Mouse (Mus musculus) kidney, postnatal 25 days (tissue): Measurements from ENCODE around the gene Zfp605.
A peak's percentile ranks its signal among the peaks of the same experiment; 100 is the strongest.
"Not testable (repeated sequence)": the region's sequence is repeated elsewhere in the genome, so short reads cannot be mapped to it uniquely, and the experiment has no call there.

Experiments
- DNase-seq, 2 experiments: peaks; one replicate each; pipeline ENCODE4 v3.0.0; 2021; ENCODE audit warnings: mixed read lengths in 2 of 2

Gene Zfp605

GRCm38 (mm10) chr5:110107581-110108304 is 2.1 kb upstream of the Zfp605 start, which contains the start of gene Gtpbp6:
TSS of gene Gtpbp6 (minus strand) at chr5:110108197.
- DNase-seq: peak; percentile 92 to 99

DNA sequence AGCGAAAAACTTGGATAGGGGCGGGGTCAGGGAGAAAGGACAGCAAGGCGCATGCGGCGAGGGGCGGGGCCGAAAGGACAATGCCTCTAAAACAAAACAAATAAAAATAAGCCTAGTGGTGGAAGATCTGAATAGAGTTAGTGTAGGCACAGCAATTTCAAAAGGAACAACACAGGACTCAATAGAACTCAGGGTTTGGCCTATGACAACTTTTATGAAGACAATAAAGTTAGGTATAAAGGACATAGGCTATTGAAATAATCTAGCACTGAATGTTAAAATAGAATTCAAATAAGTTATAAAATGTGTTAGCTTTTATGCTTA is 1.6 kb upstream of the Zfp605 start:
- DNase-seq: peak in 1 of 2 experiments; percentile 98

GRCm38 (mm10) chr5:110122380-110122779 is 12.5 kb downstream of the Zfp605 start:
- not testable (repeated sequence) for DNase-seq

- DNase-seq: peak; percentile 100
Observed at GRCm38 (mm10) chr5:110135293-110136086, 25.6 kb downstream of the Zfp605 start, which contains the start of gene Chfr. TSS of gene Chfr (plus strand) at chr5:110135842.

- no peak for DNase-seq
Observed at GRCm38 (mm10) chr5:110136087-110136464, 26.2 kb downstream of the Zfp605 start.

GRCm38 (mm10) chr5:110137816-110138215 is 27.9 kb downstream of the Zfp605 start:
- no peak for DNase-seq

- DNase-seq: no peak
Observed at GRCm38 (mm10) chr5:110139325-110139724, 29.4 kb downstream of the Zfp605 start.

- DNase-seq: no peak
Observed at GRCm38 (mm10) chr5:110140424-110140823, 30.5 kb downstream of the Zfp605 start.

- DNase-seq: peak in 1 of 2 experiments; percentile 46
Observed at GRCm38 (mm10) chr5:110142309-110142708, 32.4 kb downstream of the Zfp605 start.

DNA sequence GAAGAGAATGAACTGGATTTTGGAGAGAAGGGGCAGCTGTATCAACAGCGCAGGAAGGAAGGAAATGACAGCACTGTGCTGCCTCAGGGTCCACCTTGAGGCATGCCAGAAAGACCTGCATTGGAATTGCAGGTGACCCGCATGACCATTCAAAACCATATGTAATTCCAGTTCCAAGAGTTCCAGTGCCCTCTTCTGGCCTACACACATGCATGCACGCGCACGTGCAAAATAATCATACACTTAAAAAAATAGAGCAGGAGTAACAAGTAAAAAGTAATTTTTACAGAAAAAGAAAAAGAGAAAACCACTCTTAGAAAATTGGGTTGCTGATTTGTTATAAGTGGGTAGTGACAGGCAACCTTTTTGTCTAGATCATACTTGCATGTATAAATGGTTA is 33.1 kb downstream of the Zfp605 start:
- peak in 1 of 2 experiments; percentile 12 for DNase-seq

DNA sequence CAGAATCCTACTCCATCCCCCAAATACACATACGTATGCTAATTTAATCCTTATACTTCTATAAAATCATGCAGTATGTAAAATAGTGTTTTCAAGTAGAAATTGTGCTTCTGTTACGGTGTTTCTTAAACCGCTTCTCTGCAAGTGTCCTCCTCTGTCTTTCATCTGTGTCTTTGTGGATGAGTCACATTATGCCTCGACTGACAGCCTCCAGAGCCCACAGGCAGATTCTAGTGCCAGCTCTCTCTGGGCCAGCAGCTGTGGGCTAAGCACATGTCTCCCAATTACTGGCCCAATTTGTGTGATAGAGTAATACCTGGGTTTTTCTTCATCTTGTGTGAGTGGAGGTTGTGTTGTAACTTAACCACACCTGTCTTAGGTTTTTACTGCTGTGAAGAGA is 59.5 kb downstream of the Zfp605 start:
- DNase-seq: no peak

DNA sequence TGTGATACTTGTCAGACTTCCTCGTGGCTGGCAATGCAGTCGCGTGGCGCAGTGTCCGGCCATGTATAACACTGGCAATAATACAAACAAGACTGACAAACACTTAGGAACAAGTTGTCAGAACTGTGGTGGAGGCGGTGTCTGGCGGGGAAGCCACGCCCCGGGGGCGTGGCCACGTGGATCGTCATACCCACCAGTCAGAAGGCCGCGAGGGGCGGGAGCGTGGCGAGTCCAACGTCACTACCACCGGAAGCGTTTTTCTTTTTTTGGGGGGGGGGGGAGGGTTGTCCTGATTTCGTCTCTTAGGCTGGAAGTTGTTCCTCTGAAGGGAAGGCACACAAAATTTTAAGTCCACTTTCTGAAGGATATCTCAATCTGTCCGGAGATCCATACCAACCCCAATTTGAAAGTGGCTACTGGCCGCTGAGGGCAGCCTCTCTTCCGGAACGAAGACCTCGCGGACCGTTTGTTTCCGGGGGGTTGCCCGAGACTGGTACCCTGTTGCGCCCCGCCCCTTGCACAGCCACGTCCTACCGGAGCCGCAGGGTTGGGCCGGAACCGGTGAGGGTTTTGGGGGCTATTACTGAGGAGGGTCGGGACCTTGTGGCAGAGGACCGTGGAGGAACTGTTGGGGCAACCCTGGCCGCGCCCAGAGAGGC is 66.6 kb downstream of the Zfp605 start, which contains the start of gene Golga3:
Golga3 (plus strand) TSS at position 340 of the 659 bp plus-strand sequence.
- DNase-seq: peak; percentile 96 to 98

- DNase-seq: no peak
Observed at GRCm38 (mm10) chr5:110177021-110177420, 67.1 kb downstream of the Zfp605 start.

DNA sequence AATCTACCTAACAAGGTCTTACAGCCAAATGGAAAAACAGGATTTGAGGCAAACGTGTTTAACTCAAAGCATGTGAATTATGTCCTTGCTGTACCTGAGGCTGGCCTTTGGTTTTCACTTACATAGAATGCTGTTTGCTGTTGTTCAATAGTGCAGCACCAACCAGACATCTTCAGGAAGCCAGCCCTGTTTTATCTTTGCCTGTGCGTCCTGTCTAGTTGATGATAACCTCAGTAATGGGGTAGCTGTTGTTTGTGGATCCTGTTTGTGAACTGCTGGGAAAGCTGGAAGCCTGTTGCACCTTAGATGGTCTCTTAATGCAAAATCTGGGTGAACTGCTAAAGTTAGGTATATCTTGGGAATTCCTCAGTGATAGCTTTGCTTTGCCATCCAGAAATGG is 68.7 kb downstream of the Zfp605 start:
- no peak for DNase-seq
